Mouse (Mus musculus) small intestine, adult 10 weeks (tissue): ENCODE data around the gene 1700025C18Rik. TPM values are rescaled to one million over a fixed set of nuclear protein-coding genes. Genes with fewer than 3 reads are reported as not detected.

Experiments
- polyA plus RNA-seq: library from polyadenylated mRNA; stranded (reverse); fragments of 350-450 nt; fragmentation: Illumina TruSeq; extraction: RNeasy Lipid Tissue Mini Kit (QIAGEN cat#74804); gene quantifications from one replicate; pipeline ENCODE4 v1.2.3, GENCODE M21; 2014; ENCODE audit warnings: low replicate concordance

Gene 1700025C18Rik
- not detected for polyA plus RNA-seq

DNA sequence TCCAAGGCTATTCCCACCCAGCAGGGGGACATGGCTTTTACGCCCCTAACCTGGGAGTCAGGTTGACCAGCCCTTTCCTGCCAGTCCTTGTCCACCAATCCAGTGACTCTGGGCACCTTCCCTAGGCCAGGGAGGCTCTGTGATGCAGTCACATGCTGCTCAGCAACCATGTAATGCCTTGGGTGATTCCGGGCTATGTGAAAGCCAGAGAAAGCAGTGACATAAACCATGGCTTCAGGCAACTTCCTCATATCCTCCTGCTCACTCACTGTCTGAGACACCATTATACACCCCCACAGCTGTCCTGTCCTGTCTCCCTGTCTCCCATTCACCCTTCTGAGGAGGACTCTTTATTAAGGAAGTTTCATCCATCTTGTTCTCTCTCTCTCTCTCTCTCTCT, at the start of gene 1700025C18Rik:
TSS of gene 1700025C18Rik (minus strand) at position 101 of the 400 bp plus-strand sequence.

DNA sequence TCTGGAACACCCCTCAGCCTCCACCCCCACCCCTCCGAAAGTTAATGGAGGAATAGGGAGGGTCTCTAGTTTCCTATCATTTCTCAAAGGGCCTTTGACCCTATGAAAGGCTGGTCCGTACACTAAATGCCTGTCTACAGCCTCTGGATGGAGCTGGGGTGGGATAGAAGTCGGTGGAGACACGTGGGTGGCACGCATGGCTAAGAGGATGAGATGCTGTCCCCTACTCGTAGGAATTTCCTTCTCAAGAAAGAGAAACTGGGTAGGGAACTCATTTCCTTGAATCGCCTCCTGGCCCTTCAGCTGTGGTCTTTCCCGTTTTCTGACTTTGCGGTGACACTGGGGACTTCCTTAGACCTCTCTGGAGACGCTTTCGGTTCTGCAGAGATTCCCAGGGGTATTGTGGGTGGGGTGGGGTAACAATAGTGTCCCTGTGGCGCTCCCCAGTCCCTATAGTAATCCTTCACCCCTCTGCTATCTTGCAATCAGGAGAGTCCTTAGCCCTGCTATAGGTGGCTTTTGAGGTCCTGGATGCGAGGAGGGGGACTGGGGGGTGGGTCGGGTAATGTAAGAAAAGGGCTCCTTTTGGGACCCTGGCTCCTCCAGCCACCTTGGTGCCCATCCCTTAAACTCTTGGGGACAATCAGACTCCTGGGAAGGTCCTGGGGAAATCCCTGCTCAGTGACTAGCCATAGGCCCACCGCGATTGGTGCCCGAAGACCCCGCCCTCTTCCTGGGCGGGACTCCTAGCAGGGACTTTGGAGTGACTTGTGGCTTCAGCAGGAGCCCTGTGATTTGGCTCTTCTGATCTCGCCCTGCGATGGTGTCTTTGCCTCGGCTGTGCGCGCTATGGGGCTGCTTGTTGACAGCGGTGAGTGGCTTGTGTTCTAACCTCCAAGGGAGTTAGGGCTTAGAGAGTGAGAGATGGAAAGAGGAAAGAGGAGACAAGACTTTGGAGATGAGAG, 35.4 kb downstream of the 1700025C18Rik start, which contains the start of gene Cd40:
TSS of gene Cd40 (plus strand) at position 740 of the 965 bp plus-strand sequence.

DNA sequence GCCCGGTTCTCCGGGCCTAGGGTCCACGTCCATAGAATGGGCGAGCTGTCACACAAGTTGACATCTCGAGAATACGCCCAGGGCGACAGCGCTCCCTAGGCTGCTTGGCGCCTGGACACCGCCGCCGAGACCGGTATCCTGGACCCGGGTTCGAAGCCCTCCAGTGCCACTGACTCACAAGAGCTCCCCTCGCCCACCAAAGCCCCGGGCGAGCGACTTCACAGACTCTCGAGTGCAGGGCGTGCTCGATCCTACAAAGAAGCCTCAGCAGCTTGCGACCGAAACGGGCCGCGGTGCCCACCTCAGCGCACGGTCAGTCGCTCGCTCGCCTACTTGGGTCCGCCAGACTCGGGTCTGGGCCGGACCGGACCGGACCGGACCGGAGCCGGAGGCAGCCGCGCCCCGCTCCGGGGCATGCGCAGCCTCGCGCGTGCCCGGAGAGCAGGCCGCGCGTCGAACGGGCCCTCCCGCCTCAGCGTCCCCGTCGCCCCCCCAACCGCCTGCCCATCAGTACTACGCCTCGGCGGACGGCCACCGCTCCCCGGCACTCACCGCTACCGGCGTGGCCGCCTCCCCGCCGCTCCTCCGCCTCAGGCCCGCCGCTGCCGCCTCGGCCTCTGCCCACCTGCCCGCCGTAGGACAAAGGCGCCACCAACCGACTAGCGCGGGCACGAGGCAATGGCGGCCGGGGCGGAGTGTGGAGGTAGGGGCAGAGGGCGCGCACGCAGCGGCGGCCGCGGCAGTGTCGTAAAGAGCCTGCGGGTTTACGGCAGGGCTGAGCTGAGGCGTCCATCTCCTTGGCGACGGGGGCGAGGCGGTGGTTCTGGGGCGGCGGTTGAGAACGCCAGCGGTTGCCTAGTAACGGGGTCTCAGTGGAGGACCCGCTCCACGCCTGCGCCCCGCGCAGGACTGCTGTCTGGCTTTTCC, 56.2 kb downstream of the 1700025C18Rik start, which contains the start of gene Ncoa5:
TSS of gene Ncoa5 (minus strand) at position 737 of the 927 bp plus-strand sequence.

Other genes with a start within 250 kb of the 1700025C18Rik start
- 0.30 TPM for gene Pltp, start 233.0 kb downstream of the 1700025C18Rik start, polyA plus RNA-seq
- gene Pcif1, start 211.4 kb downstream of the 1700025C18Rik start, polyA plus RNA-seq, result 3.1 TPM
- gene Zfp335, start 179.0 kb downstream of the 1700025C18Rik start, polyA plus RNA-seq, result 0.15 TPM
- 12.7 TPM for gene Mmp9, start 150.0 kb downstream of the 1700025C18Rik start, polyA plus RNA-seq
- gene Slc12a5, start 129.9 kb downstream of the 1700025C18Rik start, polyA plus RNA-seq, result not detected
- gene Ncoa5, start 55.9 kb downstream of the 1700025C18Rik start, polyA plus RNA-seq, result 5.7 TPM
- 0.89 TPM for gene Cd40, start 35.1 kb downstream of the 1700025C18Rik start, polyA plus RNA-seq
- not detected for gene Cdh22, start 144.1 kb upstream of the 1700025C18Rik start, polyA plus RNA-seq
- 11.7 TPM for gene Slc35c2, start 197.1 kb upstream of the 1700025C18Rik start, polyA plus RNA-seq
- 6.3 TPM for gene Elmo2, start 235.7 kb upstream of the 1700025C18Rik start, polyA plus RNA-seq